Mouse (Mus musculus): Measurements from ENCODE around the gene Garnl3. TPM values are rescaled to one million over a fixed set of nuclear protein-coding genes. Genes with fewer than 3 reads are reported as not detected.

The Garnl3 gene
- polyA plus RNA-seq, 1 experiment from 2014 or later: 1.1 TPM

- Histone ChIP-seq H3K4me2 (ENCODE audit: low read depth, low read length) (peak overlapping the region; percentile 90), H3K9me3 (replicated peaks; ENCODE audit: control insufficient read depth, low read length) (no peaks in the 10 kb centered on the region), H3K4me3 (ENCODE audit: low read depth, low read length) (peak overlapping the region; percentile 73), H3K27ac (ENCODE audit: low read length) (peak overlapping the region; percentile 76), H3K4me1 (ENCODE audit: control insufficient read depth, low read depth, low read length) (peaks cover 33% of the 10 kb centered on the region), H3K36me3 (ENCODE audit: control insufficient read depth, insufficient read depth) (peaks cover 11% of the 10 kb centered on the region), H3K9ac (ENCODE audit: low read depth, low read length) (peak overlapping the region; percentile 76), H3K27me3 (ENCODE audit: control insufficient read depth, insufficient read depth, low read depth, low read length) (no peaks in the 10 kb centered on the region)
- no peak for ATAC-seq (ENCODE audit: low read depth)
- WGBS (ENCODE audit: insufficient replicate concordance): under 1% methylated on average over 33 of the region's 33 CpGs
These were observed 169.2 kb downstream of the Garnl3 start for GRCm38 (mm10) chr2:32962062-32962874.

- Histone ChIP-seq H3K27ac (ENCODE audit: low read length) (peak within 1 kb of the TSS; percentile 76), H3K4me1 (ENCODE audit: control insufficient read depth, low read depth, low read length) (peaks cover 29% of the 10 kb centered on the region), H3K27me3 (ENCODE audit: control insufficient read depth, insufficient read depth, low read depth, low read length) (no peaks in the 10 kb centered on the region), H3K9me3 (replicated peaks; ENCODE audit: control insufficient read depth, low read length) (no peaks in the 10 kb centered on the region), H3K36me3 (ENCODE audit: control insufficient read depth, insufficient read depth) (peaks cover 11% of the 10 kb centered on the region), H3K4me2 (ENCODE audit: low read depth, low read length) (peak within 1 kb of the TSS; percentile 90), H3K4me3 (ENCODE audit: low read depth, low read length) (peak within 1 kb of the TSS; percentile 73), H3K9ac (ENCODE audit: low read depth, low read length) (peak within 1 kb of the TSS; percentile 76)
- ATAC-seq (ENCODE audit: low read depth): peak; percentile 90
- 3% methylated on average over 55 of the region's 55 CpGs for WGBS (ENCODE audit: insufficient replicate concordance)
These were observed 170.1 kb downstream of the Garnl3 start, which contains the start of the genes Rpl12 and Lrsam1 for GRCm38 (mm10) chr2:32961192-32961995. Rpl12 (plus strand) TSS chr2:32961559. Lrsam1 (minus strand) TSS chr2:32961614.

- Histone ChIP-seq H3K36me3 (ENCODE audit: control insufficient read depth, insufficient read depth) (peaks cover 11% of the 10 kb centered on the region), H3K4me3 (ENCODE audit: low read depth, low read length) (no peak overlapping the region), H3K9ac (ENCODE audit: low read depth, low read length) (no peak overlapping the region), H3K9me3 (replicated peaks; ENCODE audit: control insufficient read depth, low read length) (no peaks in the 10 kb centered on the region), H3K4me2 (ENCODE audit: low read depth, low read length) (no peak overlapping the region), H3K27me3 (ENCODE audit: control insufficient read depth, insufficient read depth, low read depth, low read length) (no peaks in the 10 kb centered on the region), H3K4me1 (ENCODE audit: control insufficient read depth, low read depth, low read length) (peaks cover 19% of the 10 kb centered on the region), H3K27ac (ENCODE audit: low read length) (no peak overlapping the region)
- WGBS (ENCODE audit: insufficient replicate concordance): 70% methylated on average over 4 of the region's 4 CpGs
- ATAC-seq (ENCODE audit: low read depth): no peak
These were observed 171.2 kb downstream of the Garnl3 start for GRCm38 (mm10) chr2:32960273-32960672.

GRCm38 (mm10) chr2:32957344-32957743 is 174.1 kb downstream of the Garnl3 start:
- 62% methylated on average over 8 of the region's 8 CpGs for WGBS (ENCODE audit: insufficient replicate concordance)
- Histone ChIP-seq H3K4me1 (ENCODE audit: control insufficient read depth, low read depth, low read length) (no peaks in the 10 kb centered on the region; the same call in 1 of the 2 replicates), H3K27ac (ENCODE audit: low read length) (no peak overlapping the region), H3K9ac (ENCODE audit: low read depth, low read length) (no peak overlapping the region), H3K36me3 (ENCODE audit: control insufficient read depth, insufficient read depth) (peaks cover 10% of the 10 kb centered on the region), H3K9me3 (replicated peaks; ENCODE audit: control insufficient read depth, low read length) (no peaks in the 10 kb centered on the region), H3K4me2 (ENCODE audit: low read depth, low read length) (no peak overlapping the region), H3K4me3 (ENCODE audit: low read depth, low read length) (no peak overlapping the region), H3K27me3 (ENCODE audit: control insufficient read depth, insufficient read depth, low read depth, low read length) (no peaks in the 10 kb centered on the region)
- no peak for ATAC-seq (ENCODE audit: low read depth)

- 70% methylated on average over 2 of the region's 2 CpGs for WGBS (ENCODE audit: insufficient replicate concordance)
- H3K9ac ChIP-seq (ENCODE audit: low read depth, low read length): no peak overlapping the region
- H3K27ac ChIP-seq (ENCODE audit: low read length): no peak overlapping the region
- H3K9me3 ChIP-seq (replicated peaks; ENCODE audit: control insufficient read depth, low read length): no peaks in the 10 kb centered on the region
- H3K4me1 ChIP-seq (ENCODE audit: control insufficient read depth, low read depth, low read length): no peaks in the 10 kb centered on the region
- H3K4me2 ChIP-seq (ENCODE audit: low read depth, low read length): no peak overlapping the region
- H3K27me3 ChIP-seq (ENCODE audit: control insufficient read depth, insufficient read depth, low read depth, low read length): no peaks in the 10 kb centered on the region
- no peak for ATAC-seq (ENCODE audit: low read depth)
- H3K36me3 ChIP-seq (ENCODE audit: control insufficient read depth, insufficient read depth): peaks cover 10% of the 10 kb centered on the region
- H3K4me3 ChIP-seq (ENCODE audit: low read depth, low read length): no peak overlapping the region
These were observed 176.9 kb downstream of the Garnl3 start for GRCm38 (mm10) chr2:32954581-32954980.

GRCm38 (mm10) chr2:32947454-32947853 is 184.0 kb downstream of the Garnl3 start:
- Histone ChIP-seq H3K27ac (ENCODE audit: low read length) (no peak overlapping the region), H3K9ac (ENCODE audit: low read depth, low read length) (no peak overlapping the region), H3K4me2 (ENCODE audit: low read depth, low read length) (no peak overlapping the region), H3K4me3 (ENCODE audit: low read depth, low read length) (no peak overlapping the region), H3K4me1 (ENCODE audit: control insufficient read depth, low read depth, low read length) (no peaks in the 10 kb centered on the region), H3K27me3 (ENCODE audit: control insufficient read depth, insufficient read depth, low read depth, low read length) (no peaks in the 10 kb centered on the region), H3K9me3 (replicated peaks; ENCODE audit: control insufficient read depth, low read length) (no peaks in the 10 kb centered on the region), H3K36me3 (ENCODE audit: control insufficient read depth, insufficient read depth) (peaks cover 4% of the 10 kb centered on the region; the same call in 1 of the 2 replicates)
- 79% methylated on average over 11 of the region's 11 CpGs for WGBS (ENCODE audit: insufficient replicate concordance)
- no peak for ATAC-seq (ENCODE audit: low read depth)

GRCm38 (mm10) chr2:32940483-32940882 is 191.0 kb downstream of the Garnl3 start:
- Histone ChIP-seq H3K27ac (ENCODE audit: low read length) (no peak overlapping the region), H3K27me3 (ENCODE audit: control insufficient read depth, insufficient read depth, low read depth, low read length) (no peaks in the 10 kb centered on the region), H3K36me3 (ENCODE audit: control insufficient read depth, insufficient read depth) (peaks cover 1% of the 10 kb centered on the region; the same call in 1 of the 2 replicates), H3K9me3 (replicated peaks; ENCODE audit: control insufficient read depth, low read length) (no peaks in the 10 kb centered on the region), H3K4me1 (ENCODE audit: control insufficient read depth, low read depth, low read length) (no peaks in the 10 kb centered on the region), H3K4me2 (ENCODE audit: low read depth, low read length) (no peak overlapping the region), H3K9ac (ENCODE audit: low read depth, low read length) (no peak overlapping the region), H3K4me3 (ENCODE audit: low read depth, low read length) (no peak overlapping the region)
- WGBS (ENCODE audit: insufficient replicate concordance): 78% methylated on average over 4 of the region's 4 CpGs
- ATAC-seq (ENCODE audit: low read depth): no peak

GRCm38 (mm10) chr2:32939418-32939817 is 192.0 kb downstream of the Garnl3 start:
- no peaks in the 10 kb centered on the region for H3K9me3 ChIP-seq (replicated peaks; ENCODE audit: control insufficient read depth, low read length)
- no peaks in the 10 kb centered on the region for H3K27me3 ChIP-seq (ENCODE audit: control insufficient read depth, insufficient read depth, low read depth, low read length)
- H3K4me3 ChIP-seq (ENCODE audit: low read depth, low read length): no peak overlapping the region
- no peak overlapping the region for H3K27ac ChIP-seq (ENCODE audit: low read length)
- no peaks in the 10 kb centered on the region for H3K4me1 ChIP-seq (ENCODE audit: control insufficient read depth, low read depth, low read length)
- no peak overlapping the region for H3K4me2 ChIP-seq (ENCODE audit: low read depth, low read length)
- H3K36me3 ChIP-seq (ENCODE audit: control insufficient read depth, insufficient read depth): no peaks in the 10 kb centered on the region
- H3K9ac ChIP-seq (ENCODE audit: low read depth, low read length): no peak overlapping the region
- WGBS (ENCODE audit: insufficient replicate concordance): 39% methylated on average over 5 of the region's 5 CpGs
- no peak for ATAC-seq (ENCODE audit: low read depth)

- ATAC-seq (ENCODE audit: low read depth): no peak
- 68% methylated on average over 5 of the region's 5 CpGs for WGBS (ENCODE audit: insufficient replicate concordance)
- Histone ChIP-seq H3K4me2 (ENCODE audit: low read depth, low read length) (no peak overlapping the region), H3K4me3 (ENCODE audit: low read depth, low read length) (no peak overlapping the region), H3K4me1 (ENCODE audit: control insufficient read depth, low read depth, low read length) (no peaks in the 10 kb centered on the region), H3K27ac (ENCODE audit: low read length) (no peak overlapping the region), H3K36me3 (ENCODE audit: control insufficient read depth, insufficient read depth) (no peaks in the 10 kb centered on the region), H3K9me3 (replicated peaks; ENCODE audit: control insufficient read depth, low read length) (no peaks in the 10 kb centered on the region), H3K9ac (ENCODE audit: low read depth, low read length) (no peak overlapping the region), H3K27me3 (ENCODE audit: control insufficient read depth, insufficient read depth, low read depth, low read length) (no peaks in the 10 kb centered on the region)
These were observed 192.7 kb downstream of the Garnl3 start for GRCm38 (mm10) chr2:32938741-32939140.
